Mouse (Mus musculus): ENCODE measurements around the gene Defb3. TPM values are rescaled to one million over a fixed set of nuclear protein-coding genes. Genes with fewer than 3 reads are reported as not detected.
"Not testable (repeated sequence)": the region's sequence is repeated elsewhere in the genome, so short reads cannot be mapped to it uniquely, and the experiment has no call there.

Gene Defb3
- not detected in 2 replicates for polyA plus RNA-seq (2015; fragmentation: Nextera tagmentation; extraction: Ambion mirVana)

DNA sequence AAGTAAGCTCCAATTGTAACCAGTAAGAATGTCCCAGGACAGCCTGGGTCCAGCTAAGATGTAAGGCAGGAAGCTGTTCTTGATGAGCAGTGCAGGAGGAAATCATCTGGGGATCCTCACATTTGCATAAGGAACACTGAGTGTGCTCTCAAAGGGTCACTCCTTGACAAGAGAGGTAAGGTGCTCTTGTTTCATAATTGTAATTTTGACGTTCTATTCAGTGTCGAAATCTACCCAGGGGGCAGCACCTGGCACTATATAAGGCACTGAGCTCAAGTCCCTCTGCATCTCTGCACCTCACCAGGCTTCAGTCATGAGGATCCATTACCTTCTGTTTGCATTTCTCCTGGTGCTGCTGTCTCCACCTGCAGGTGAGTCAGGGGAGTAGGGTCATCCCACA lies at the start of gene Defb3:
Gene Defb3 (plus strand): TSS at position 301 of the 400 bp plus-strand sequence.
- peak; percentile 22; the same call in 1 of the 2 replicates for TF ChIP-seq CTCF (IDR thresholded peaks at IDR 0.05; ENCODE audit: low read depth)
- WGBS: 54% methylated on average over 2 of the region's 2 CpGs
- not testable (repeated sequence) for H3K9me3 ChIP-seq (replicated peaks; ENCODE audit: low read length); H3K36me3 ChIP-seq (ENCODE audit: insufficient read depth, low read length); H3K27me3 ChIP-seq (ENCODE audit: insufficient read depth, low read length); H3K4me2 ChIP-seq (ENCODE audit: low read length); DNase-seq (ENCODE audit: low spot score); H3K4me1 ChIP-seq (replicated peaks; ENCODE audit: insufficient read depth, low read length); H3K4me3 ChIP-seq (replicated peaks; ENCODE audit: low read depth, low read length); ATAC-seq (replicated peaks; ENCODE audit: low FRiP score, low read depth); H3K9ac ChIP-seq (ENCODE audit: low read depth, low read length); H3K27ac ChIP-seq

DNA sequence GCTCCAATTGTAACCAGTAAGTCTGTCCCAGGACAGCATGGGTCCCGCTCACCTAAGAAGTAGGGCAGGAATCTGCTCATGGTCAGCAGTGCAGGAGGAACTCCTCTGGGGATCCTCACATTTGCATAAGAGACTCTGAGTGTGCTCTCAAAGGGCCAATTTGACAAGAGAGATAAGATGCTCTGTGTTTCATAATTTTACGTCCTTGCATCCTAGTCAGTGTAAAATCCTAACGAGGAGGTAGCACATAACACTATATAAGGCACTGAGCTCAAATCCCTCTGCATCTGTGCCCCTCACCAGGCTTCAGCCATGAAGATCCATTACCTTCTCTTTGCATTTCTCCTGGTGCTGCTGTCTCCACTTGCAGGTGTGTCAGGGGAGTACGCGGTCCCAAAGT lies 45.9 kb upstream of the Defb3 start, which contains the start of gene Defb5:
Gene Defb5 (plus strand): TSS at position 301 of the 400 bp plus-strand sequence.
- 96% methylated on average over 5 of the region's 5 CpGs for WGBS
- Histone ChIP-seq H3K27me3 (ENCODE audit: insufficient read depth, low read length) (no peaks in the 10 kb centered on the region), H3K4me3 (replicated peaks; ENCODE audit: low read depth, low read length) (no peak within 1 kb of the TSS), H3K36me3 (ENCODE audit: insufficient read depth, low read length) (no peaks in the 10 kb centered on the region), H3K27ac (no peak within 1 kb of the TSS), H3K4me1 (replicated peaks; ENCODE audit: insufficient read depth, low read length) (no peaks in the 10 kb centered on the region), H3K9me3 (replicated peaks; ENCODE audit: low read length) (no peaks in the 10 kb centered on the region), H3K9ac (ENCODE audit: low read depth, low read length) (no peak within 1 kb of the TSS), H3K4me2 (ENCODE audit: low read length) (no peak within 1 kb of the TSS)
- DNase-seq (ENCODE audit: low spot score) (no peak), ATAC-seq (replicated peaks; ENCODE audit: low FRiP score, low read depth) (no peak)
- TF ChIP-seq CTCF (IDR thresholded peaks at IDR 0.05; ENCODE audit: low read depth): no peak

DNA sequence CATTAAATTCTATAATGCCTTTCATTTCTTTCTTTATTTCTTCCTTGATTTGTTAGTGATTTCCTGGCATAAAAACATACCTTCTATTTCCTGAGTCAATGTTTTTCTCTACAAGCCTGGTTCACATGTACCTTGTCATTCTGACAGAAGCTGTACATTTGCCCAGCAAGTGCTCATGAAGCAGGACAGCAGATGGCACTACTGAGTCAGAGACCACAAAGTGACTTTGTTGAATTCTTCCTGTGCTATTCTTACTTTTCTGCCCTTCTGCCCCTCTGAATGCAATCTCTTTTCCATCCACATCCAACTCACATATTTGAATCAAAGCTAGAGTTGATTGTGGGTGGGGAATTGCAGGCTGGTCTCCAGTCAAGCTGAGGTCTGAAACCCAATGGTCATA lies 35.0 kb upstream of the Defb3 start:
- no peak for DNase-seq (ENCODE audit: low spot score)
- no peak overlapping the region for H3K9ac ChIP-seq (ENCODE audit: low read depth, low read length)
- no peak for TF ChIP-seq CTCF (IDR thresholded peaks at IDR 0.05; ENCODE audit: low read depth)
- no peaks in the 10 kb centered on the region for H3K27me3 ChIP-seq (ENCODE audit: insufficient read depth, low read length)
- no peak overlapping the region for H3K27ac ChIP-seq
- no peak overlapping the region for H3K4me2 ChIP-seq (ENCODE audit: low read length)
- no peak overlapping the region for H3K4me3 ChIP-seq (replicated peaks; ENCODE audit: low read depth, low read length)
- no peaks in the 10 kb centered on the region for H3K9me3 ChIP-seq (replicated peaks; ENCODE audit: low read length)
- H3K4me1 ChIP-seq (replicated peaks; ENCODE audit: insufficient read depth, low read length): no peaks in the 10 kb centered on the region
- no peaks in the 10 kb centered on the region for H3K36me3 ChIP-seq (ENCODE audit: insufficient read depth, low read length)
- ATAC-seq (replicated peaks; ENCODE audit: low FRiP score, low read depth): no peak

DNA sequence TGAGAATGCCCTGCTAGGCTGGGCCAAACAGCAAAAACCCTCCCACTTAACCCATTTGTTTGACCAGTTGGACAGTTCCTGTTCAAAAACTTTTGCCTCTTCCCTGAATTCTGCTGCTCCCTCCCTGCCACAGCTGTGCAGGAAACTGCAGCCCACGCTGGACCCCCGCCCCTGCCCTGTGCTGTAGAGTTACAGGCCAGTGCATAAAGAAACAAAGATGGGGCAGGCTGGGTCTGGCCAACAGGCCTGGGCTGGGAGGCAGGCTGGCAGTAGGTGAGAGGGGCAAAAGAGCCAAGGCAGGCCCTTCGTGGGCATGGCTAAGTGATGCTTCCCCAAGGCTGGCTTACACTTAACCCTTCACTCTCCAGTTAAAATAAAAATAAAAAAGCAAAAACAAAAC lies 33.5 kb upstream of the Defb3 start:
- 23% methylated on average over 3 of the region's 3 CpGs for WGBS
- peak; percentile 82 for ATAC-seq (replicated peaks; ENCODE audit: low FRiP score, low read depth)
- no peak for TF ChIP-seq CTCF (IDR thresholded peaks at IDR 0.05; ENCODE audit: low read depth)

DNA sequence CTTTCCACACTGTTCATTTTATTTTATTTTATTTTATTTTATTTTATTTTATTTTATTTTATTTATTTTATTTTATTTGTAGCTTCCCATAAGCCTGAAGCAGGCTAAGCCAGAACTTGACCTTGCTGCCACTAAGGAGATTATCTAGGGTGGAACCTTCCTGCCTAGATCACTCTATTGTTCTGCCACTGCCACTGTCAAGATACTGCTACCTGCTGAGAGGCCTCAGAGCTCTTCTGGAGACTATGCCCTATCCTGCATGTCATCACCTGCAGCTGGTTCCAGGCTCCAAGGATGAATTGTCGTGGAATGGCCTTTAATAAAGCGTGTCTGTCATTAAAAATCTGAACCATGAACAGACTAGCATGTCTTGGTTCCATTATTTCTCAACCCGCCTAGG lies 5.2 kb downstream of the Defb3 start:
- 63% methylated on average over 3 of the region's 3 CpGs for WGBS
- not testable (repeated sequence) for H3K36me3 ChIP-seq (ENCODE audit: insufficient read depth, low read length); H3K27ac ChIP-seq; H3K4me3 ChIP-seq (replicated peaks; ENCODE audit: low read depth, low read length); ATAC-seq (replicated peaks; ENCODE audit: low FRiP score, low read depth); H3K27me3 ChIP-seq (ENCODE audit: insufficient read depth, low read length); H3K4me2 ChIP-seq (ENCODE audit: low read length); DNase-seq (ENCODE audit: low spot score); H3K9me3 ChIP-seq (replicated peaks; ENCODE audit: low read length); H3K9ac ChIP-seq (ENCODE audit: low read depth, low read length); H3K4me1 ChIP-seq (replicated peaks; ENCODE audit: insufficient read depth, low read length)

More for the DNA sequence above, 33.5 kb upstream of the Defb3 start:
- H3K4me1 ChIP-seq (replicated peaks; ENCODE audit: insufficient read depth, low read length): no peaks in the 10 kb centered on the region
- H3K9me3 ChIP-seq (replicated peaks; ENCODE audit: low read length): no peaks in the 10 kb centered on the region
- peak; percentile 34 for DNase-seq (ENCODE audit: low spot score)
- H3K27ac ChIP-seq: no peak overlapping the region
- no peaks in the 10 kb centered on the region for H3K27me3 ChIP-seq (ENCODE audit: insufficient read depth, low read length)
- H3K9ac ChIP-seq (ENCODE audit: low read depth, low read length): no peak overlapping the region
- no peak overlapping the region for H3K4me3 ChIP-seq (replicated peaks; ENCODE audit: low read depth, low read length)
- H3K36me3 ChIP-seq (ENCODE audit: insufficient read depth, low read length): no peaks in the 10 kb centered on the region
- H3K4me2 ChIP-seq (ENCODE audit: low read length): no peak overlapping the region

DNA sequence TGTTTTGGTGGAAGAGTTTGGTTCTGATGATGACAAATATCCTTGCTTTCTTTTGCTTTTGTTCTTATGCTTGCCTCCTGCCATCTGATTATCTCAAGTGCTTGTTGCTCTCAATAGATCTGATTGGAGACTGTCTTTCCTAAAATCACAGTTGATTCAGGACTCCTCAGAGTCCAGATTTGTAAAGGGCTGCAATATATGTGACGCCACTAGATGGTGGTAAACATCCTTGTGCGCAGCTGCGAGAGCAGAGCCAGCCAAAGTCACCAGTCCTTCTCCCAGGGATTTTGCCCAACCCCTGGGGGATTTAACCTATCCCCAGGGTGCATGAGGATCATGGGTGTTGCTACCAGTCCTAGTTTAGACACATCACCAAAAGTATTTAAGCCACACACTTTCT lies 38.7 kb downstream of the Defb3 start:
- DNase-seq (ENCODE audit: low spot score) (peak; percentile 36), ATAC-seq (replicated peaks; ENCODE audit: low FRiP score, low read depth) (no peak; the same call in 1 of the 2 replicates)
- H3K27ac ChIP-seq: no peak overlapping the region
- TF ChIP-seq CTCF (IDR thresholded peaks at IDR 0.05; ENCODE audit: low read depth): peak; percentile 75
- H3K9me3 ChIP-seq (replicated peaks; ENCODE audit: low read length): no peaks in the 10 kb centered on the region
- no peaks in the 10 kb centered on the region for H3K36me3 ChIP-seq (ENCODE audit: insufficient read depth, low read length)
- no peak overlapping the region for H3K4me3 ChIP-seq (replicated peaks; ENCODE audit: low read depth, low read length)
- no peaks in the 10 kb centered on the region for H3K4me1 ChIP-seq (replicated peaks; ENCODE audit: insufficient read depth, low read length)
- H3K27me3 ChIP-seq (ENCODE audit: insufficient read depth, low read length): no peaks in the 10 kb centered on the region
- 14% methylated on average over 3 of the region's 3 CpGs for WGBS
- H3K4me2 ChIP-seq (ENCODE audit: low read length): no peak overlapping the region
- no peak overlapping the region for H3K9ac ChIP-seq (ENCODE audit: low read depth, low read length)

Other genes starting within 250 kb of the Defb3 start
- gene Defb39, start 228.6 kb upstream of the Defb3 start, polyA plus RNA-seq (2015; fragmentation: Nextera tagmentation; extraction: Ambion mirVana): not detected in 2 replicates
- gene Defb12, start 178.5 kb upstream of the Defb3 start, polyA plus RNA-seq (2015; fragmentation: Nextera tagmentation; extraction: Ambion mirVana): 0.16 and 0.23 TPM in 2 replicates
- not detected in 2 replicates for gene Defb34, start 169.6 kb upstream of the Defb3 start, polyA plus RNA-seq (2015; fragmentation: Nextera tagmentation; extraction: Ambion mirVana)
- 0.24 TPM in 1 of 2 replicates, not detected in the other for gene Gm45826, start 152.6 kb upstream of the Defb3 start, polyA plus RNA-seq (2015; fragmentation: Nextera tagmentation; extraction: Ambion mirVana)
- gene Defb14, start 99.0 kb upstream of the Defb3 start, polyA plus RNA-seq (2015; fragmentation: Nextera tagmentation; extraction: Ambion mirVana): not detected in 2 replicates
- gene Defb4, start 94.7 kb upstream of the Defb3 start, polyA plus RNA-seq (2015; fragmentation: Nextera tagmentation; extraction: Ambion mirVana): not detected in 2 replicates
- gene Defb6, start 67.9 kb upstream of the Defb3 start, polyA plus RNA-seq (2015; fragmentation: Nextera tagmentation; extraction: Ambion mirVana): not detected in 2 replicates
- not detected in 2 replicates for gene Defb46, start 53.4 kb upstream of the Defb3 start, polyA plus RNA-seq (2015; fragmentation: Nextera tagmentation; extraction: Ambion mirVana)
- gene Defb5, start 45.8 kb upstream of the Defb3 start, polyA plus RNA-seq (2015; fragmentation: Nextera tagmentation; extraction: Ambion mirVana): not detected in 2 replicates
- gene Defb8, start 154.2 kb downstream of the Defb3 start, polyA plus RNA-seq (2015; fragmentation: Nextera tagmentation; extraction: Ambion mirVana): not detected in 2 replicates
- gene Defb7, start 201.7 kb downstream of the Defb3 start, polyA plus RNA-seq (2015; fragmentation: Nextera tagmentation; extraction: Ambion mirVana): not detected in 2 replicates

All from kidney, postnatal 0 days (tissue).